Mouse (Mus musculus) MEL (cell line): ENCODE data around the gene Ankfn1.

Experiments
- CHD1 ChIP-seq: IDR thresholded peaks from 2 replicates; pipeline ENCODE4 v1.6.1; 2012; ENCODE audit warnings: low read depth, mild to moderate bottlenecking, inconsistent platforms, low read length, improper control_type of control experiment
- CTCF ChIP-seq, 3 experiments: IDR thresholded peaks in 2 of 3; conservative IDR thresholded peaks in 1 of 3; 2 replicates each; pipeline ENCODE4 v1.5.1; 2011 to 2012; ENCODE audit warnings: low read length in 3 of 3, low read depth in 2 of 3, mild to moderate bottlenecking in 2 of 3, improper control_type of control experiment in 1 of 3, inconsistent platforms in 1 of 3, mixed read lengths in 1 of 3, moderate library complexity in 1 of 3; ENCODE audit not compliant: control insufficient read depth in 1 of 3, insufficient read depth in 1 of 3, poor library complexity in 1 of 3, severe bottlenecking in 1 of 3
- EP300 ChIP-seq, 2 experiments: IDR thresholded peaks; 2 replicates each; pipeline ENCODE4 v1.6.1; 2011; ENCODE audit warnings: improper control_type of control experiment in 2 of 2, low read length in 2 of 2, low read depth in 1 of 2, mild to moderate bottlenecking in 1 of 2
- KAT2A ChIP-seq: conservative IDR thresholded peaks from 2 replicates; pipeline ENCODE4 v1.6.1; 2012; ENCODE audit warnings: low read depth, low read length, improper control_type of control experiment, inconsistent platforms
- MEF2A ChIP-seq: IDR thresholded peaks from 2 replicates; pipeline ENCODE4 v1.6.1; 2014; ENCODE audit warnings: low read depth, mild to moderate bottlenecking, inconsistent platforms, low read length, improper control_type of control experiment; ENCODE audit not compliant: poor library complexity, insufficient replicate concordance, severe bottlenecking; ENCODE audit errors: extremely low read depth
- MYB ChIP-seq: IDR thresholded peaks from 2 replicates; pipeline ENCODE4 v1.6.1; 2011; ENCODE audit warnings: mild to moderate bottlenecking, low read depth, low read length, improper control_type of control experiment
- NELFE ChIP-seq: IDR thresholded peaks from 2 replicates; pipeline ENCODE4 v1.6.1; 2011; ENCODE audit warnings: low read depth, low read length, improper control_type of control experiment
- POLR2A ChIP-seq, 2 experiments: IDR thresholded peaks; 2 replicates each; pipeline ENCODE4 v1.6.1; 2011 to 2012; ENCODE audit warnings: low read length in 2 of 2, mild to moderate bottlenecking in 2 of 2, control low read depth in 1 of 2, improper control_type of control experiment in 1 of 2, low read depth in 1 of 2, moderate library complexity in 1 of 2; ENCODE audit not compliant: control insufficient read depth in 1 of 2, insufficient read depth in 1 of 2, poor library complexity in 1 of 2
- POLR2AphosphoS2 ChIP-seq: IDR thresholded peaks from 2 replicates; pipeline ENCODE4 v1.6.1; 2011; ENCODE audit warnings: low read length, improper control_type of control experiment
- TAL1 ChIP-seq: IDR thresholded peaks from 2 replicates; pipeline ENCODE4 v1.6.1; 2012; ENCODE audit warnings: mild to moderate bottlenecking, inconsistent platforms, low read length, moderate library complexity, mixed read lengths
- UBTF ChIP-seq: IDR thresholded peaks from 2 replicates; pipeline ENCODE4 v1.6.1; 2012; ENCODE audit warnings: low read depth, mild to moderate bottlenecking, inconsistent platforms, low read length, improper control_type of control experiment, moderate library complexity, borderline replicate concordance; ENCODE audit not compliant: insufficient read depth
- ZC3H11A ChIP-seq: IDR thresholded peaks from 2 replicates; pipeline ENCODE4 v1.6.1; 2012; ENCODE audit warnings: low read depth, mild to moderate bottlenecking, inconsistent platforms, low read length, improper control_type of control experiment

DNA sequence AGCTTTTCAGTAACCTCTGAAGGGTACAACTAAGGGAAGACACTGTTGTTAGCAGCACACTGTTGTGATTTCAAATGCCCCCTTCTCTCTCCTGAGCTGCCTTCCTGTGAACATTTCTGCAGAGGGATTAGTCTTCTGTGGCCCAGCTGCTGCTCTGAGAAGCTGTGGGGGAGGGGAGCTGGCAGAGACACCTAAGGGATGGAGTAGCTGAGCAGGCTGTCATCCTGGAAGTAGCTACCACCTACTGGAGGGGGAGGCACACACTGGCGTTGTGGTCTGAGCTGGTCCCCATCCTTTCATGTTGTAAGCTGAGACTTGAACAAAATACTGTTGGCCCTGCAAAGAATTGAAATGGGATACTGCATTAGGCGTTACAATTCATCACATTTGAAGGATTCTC, 324.6 kb downstream of the Ankfn1 start:
- TF ChIP-seq KAT2A (no peak), CTCF (IDR thresholded peaks at IDR 0.05 in 2 of 3, conservative IDR thresholded peaks at IDR 0.05 in 1 of 3; ENCODE audit: control insufficient read depth in 1 of 3, insufficient read depth in 1 of 3, low read depth in 2 of 3, low read length in 3 of 3, poor library complexity in 1 of 3, severe bottlenecking in 1 of 3) (no peak), NELFE (no peak), MYB (no peak), EP300 (IDR thresholded peaks at IDR 0.05; ENCODE audit: low read depth in 1 of 2, low read length in 2 of 2) (no peak), MEF2A (no peak), ZC3H11A (no peak), POLR2AphosphoS2 (no peak), TAL1 (no peak), CHD1 (no peak), POLR2A (IDR thresholded peaks at IDR 0.05; ENCODE audit: control insufficient read depth in 1 of 2, insufficient read depth in 1 of 2, low read depth in 1 of 2, low read length in 2 of 2, poor library complexity in 1 of 2) (no peak), UBTF (no peak)
